Mouse (Mus musculus) stomach, postnatal 0 days (tissue): Measurements from ENCODE around the gene Tcp1.

Experiments used
- CTCF ChIP-seq: IDR thresholded peaks from 2 replicates; pipeline ENCODE4 v1.5.1; 2016; ENCODE audit warnings: antibody characterized with exemption, low read depth, mild to moderate bottlenecking, moderate library complexity
- EP300 ChIP-seq: optimal IDR thresholded peaks from 2 replicates; pipeline ENCODE3; 2016; ENCODE audit warnings: antibody characterized with exemption

- TF ChIP-seq CTCF (no peak), EP300 (no peak)
These were observed 51.7 kb downstream of the Tcp1 start for GRCm38 (mm10) chr17:12967173-12967572.
